Mouse (Mus musculus): ENCODE results near the gene Syp. TPM values are rescaled to one million over a fixed set of nuclear protein-coding genes. Genes with fewer than 3 reads are reported as not detected.
A peak's percentile ranks its signal among the peaks of the same experiment; 100 is the strongest.

Syp gene
- total RNA-seq (2021): under 1 TPM; 0.83 to 0.98 TPM
- long read RNA-seq, experiment 1: 0 reads
- long read RNA-seq, experiment 2: 0 reads

DNA sequence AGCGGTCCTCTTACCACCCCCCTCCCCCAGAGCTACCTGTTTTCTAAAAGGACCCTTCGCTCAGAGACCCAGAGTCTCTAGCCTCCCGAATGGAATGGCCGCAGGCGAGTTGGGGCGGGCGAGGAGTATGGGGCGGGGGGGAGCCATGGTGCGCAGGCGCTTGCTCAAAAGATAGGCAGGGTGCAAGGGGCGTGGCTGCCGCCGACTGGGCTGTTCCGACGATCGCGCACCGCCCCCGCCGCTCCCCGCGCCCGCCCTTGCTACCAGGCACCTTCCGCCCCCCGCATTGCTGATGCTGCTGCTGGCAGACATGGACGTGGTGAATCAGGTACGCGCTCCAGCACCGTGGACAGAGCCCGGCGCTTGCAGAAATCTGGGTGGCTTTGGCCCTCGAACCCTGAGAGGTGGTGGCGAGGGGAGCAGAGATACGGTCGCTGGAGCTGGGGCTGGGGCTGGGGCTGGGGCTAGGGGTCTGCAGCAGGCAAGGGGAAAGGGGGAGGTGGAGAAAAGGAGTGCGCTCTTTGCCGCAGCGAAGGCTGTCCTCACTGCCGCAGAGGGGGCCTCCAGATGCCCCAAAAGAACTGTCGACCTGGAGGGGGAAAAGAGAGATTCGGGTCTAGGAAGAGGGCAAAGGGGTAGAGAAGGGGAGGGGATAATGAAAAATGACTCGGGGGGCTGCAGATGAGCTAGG is at the start of gene Syp:
Syp (plus strand) TSS at position 71 of the 691 bp plus-strand sequence.
- peak in 1 of 2 experiments; percentile 54 for DNase-seq (ENCODE audit: low spot score in 2 of 2)

DNA sequence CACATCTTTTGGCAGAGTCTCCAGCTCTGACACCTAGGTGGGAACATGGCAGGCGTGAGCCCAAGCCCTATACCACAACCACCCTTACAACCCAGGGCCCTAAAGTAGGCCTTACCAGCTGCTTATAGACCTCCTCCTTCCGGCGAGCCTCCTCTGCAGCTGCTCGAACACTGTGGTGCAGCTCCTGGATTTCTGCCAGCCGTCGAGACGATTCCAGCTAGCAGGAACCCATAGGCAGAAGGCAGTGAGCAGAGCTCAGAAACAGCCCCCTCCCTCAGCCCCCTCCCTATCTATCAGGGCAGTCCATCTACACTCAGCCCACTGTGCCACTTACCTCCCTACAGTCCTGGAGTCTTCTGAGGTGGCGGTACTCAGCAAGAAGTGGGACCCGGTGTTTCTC is 42.9 kb upstream of the Syp start:
- DNase-seq (ENCODE audit: low spot score in 2 of 2): no peak

DNA sequence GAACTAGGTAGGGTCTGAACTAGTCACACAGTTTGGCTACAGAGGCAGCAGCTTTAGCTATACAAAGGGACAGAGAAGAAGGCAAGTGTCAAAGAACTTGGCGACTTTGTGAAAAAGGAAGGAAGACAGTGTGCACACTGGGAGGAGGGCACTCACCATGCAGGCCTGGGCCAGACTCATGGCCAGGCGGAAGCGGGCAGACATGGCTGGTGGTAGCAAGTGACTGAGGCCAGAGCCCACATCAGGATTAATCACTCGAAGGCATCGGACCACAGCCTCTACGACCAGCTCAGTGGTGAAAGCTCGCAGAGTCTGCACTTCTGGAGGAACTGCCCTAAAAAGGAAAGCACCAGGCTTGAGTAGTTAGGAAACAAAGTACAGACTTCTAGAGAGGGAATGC is 34.3 kb upstream of the Syp start:
- no peak for DNase-seq (ENCODE audit: low spot score in 2 of 2)

DNA sequence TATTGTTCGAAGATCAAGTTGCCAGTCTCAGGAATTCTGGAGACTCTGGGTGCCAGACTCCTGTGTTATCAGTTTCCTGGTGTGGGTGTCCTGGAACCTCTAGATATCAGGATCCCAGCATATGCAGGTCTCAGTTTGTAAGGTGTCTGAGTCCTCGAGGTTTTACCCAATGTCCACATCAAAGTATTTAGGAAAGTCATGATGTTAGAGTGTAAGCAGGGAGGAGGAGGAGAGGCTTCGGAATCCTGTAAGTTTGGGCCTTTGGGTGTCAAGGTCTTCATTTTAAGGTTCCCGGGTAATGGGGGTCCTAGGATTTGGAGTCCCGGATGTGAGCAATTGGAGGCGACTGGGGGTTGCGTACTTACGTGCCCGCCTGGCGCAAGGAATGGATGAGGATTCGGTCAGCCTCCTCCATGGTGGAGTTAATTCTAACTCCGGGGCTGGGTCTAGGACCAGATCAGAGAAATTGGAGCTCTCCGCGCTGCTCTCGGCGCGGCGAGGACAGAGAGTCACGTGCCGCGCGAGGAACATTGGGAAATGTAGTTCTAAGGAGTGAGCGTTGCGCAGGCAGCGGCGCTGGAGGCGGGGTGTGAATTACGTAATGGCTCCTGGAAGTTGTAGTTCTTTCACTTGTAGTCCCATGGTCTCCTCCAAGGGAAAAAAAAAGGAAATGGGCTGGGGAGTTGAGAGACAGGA is 33.2 kb upstream of the Syp start, which contains the start of gene Ccdc22:
Ccdc22 (minus strand) TSS at position 639 of the 696 bp plus-strand sequence.
- DNase-seq (ENCODE audit: low spot score in 2 of 2): peak; percentile 46 to 80

- no peak for DNase-seq (ENCODE audit: low spot score in 2 of 2)
Measured at GRCm38 (mm10) chrX:7605575-7605941, 32.7 kb upstream of the Syp start.

DNA sequence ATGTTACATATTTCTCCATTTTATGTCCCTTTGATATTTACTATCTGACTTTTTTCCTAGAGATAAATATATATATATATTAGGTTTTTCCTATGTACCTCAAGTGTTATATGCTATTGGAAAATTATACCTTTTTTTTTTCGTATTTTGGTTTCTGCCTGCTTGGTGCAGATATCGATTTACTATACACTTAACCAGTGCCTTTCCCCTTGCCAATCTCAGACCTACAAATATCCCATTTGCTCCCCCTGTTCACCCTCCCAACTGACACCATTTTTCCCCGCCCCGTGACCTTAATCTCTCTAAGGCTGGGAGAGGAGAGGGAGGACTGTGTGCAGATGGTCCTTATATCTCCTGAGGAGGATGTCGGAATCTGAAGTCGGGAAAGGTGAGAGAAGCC is 31.5 kb upstream of the Syp start, which contains the start of gene Cacna1f:
Cacna1f (plus strand) TSS at position 301 of the 400 bp plus-strand sequence.
- no peak for DNase-seq (ENCODE audit: low spot score in 2 of 2)

DNA sequence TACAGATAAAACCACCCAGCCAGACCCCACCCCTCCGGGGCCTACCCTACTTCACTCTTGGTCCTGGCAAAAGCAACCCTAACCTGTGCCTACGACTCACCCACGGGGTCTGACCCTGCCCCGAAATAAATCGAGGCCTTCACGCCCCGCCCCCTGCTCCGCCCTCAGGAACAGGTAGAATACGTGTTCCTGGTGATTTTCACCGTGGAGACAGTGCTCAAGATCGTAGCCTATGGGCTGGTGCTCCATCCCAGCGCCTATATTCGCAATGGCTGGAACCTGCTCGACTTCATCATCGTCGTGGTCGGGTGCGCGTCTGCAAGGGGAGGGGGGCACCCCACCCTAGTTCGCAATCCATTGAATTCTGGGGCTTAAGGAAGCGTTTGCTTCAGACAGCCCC is 28.2 kb upstream of the Syp start:
- DNase-seq (ENCODE audit: low spot score in 2 of 2): no peak

DNA sequence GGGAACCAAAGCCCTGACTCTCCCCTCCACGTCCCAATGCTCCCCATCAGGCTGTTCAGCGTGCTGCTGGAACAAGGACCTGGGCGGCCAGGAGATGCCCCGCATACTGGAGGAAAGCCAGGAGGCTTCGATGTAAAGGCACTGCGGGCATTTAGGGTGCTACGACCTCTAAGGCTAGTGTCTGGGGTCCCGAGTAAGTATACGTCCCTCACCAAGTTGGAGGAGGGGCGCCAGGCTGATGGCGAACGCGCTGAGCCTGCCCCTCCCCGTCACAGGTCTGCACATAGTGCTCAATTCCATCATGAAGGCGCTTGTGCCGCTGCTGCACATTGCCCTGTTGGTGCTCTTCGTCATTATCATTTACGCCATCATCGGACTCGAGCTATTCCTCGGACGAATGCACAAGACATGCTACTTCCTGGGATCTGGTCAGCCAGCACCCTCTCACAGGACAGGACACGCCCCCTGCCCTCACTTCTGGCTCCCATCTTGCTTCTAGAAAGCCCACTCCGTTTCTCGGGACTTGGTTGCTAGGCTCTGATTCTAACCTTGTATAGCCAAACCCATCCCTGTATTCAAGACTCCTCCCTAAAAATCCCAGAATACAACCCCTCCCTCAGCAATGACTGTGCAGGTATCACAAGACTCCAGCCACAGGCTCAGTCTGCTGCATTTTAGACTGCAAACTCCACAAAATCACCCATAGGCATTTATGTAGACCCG is 27.6 kb upstream of the Syp start:
- no peak for DNase-seq (ENCODE audit: low spot score in 2 of 2)

- no peak for DNase-seq (ENCODE audit: low spot score in 2 of 2)
Measured at GRCm38 (mm10) chrX:7617889-7618551, 20.3 kb upstream of the Syp start.

GRCm38 (mm10) chrX:7632560-7632959 is 5.7 kb upstream of the Syp start:
- DNase-seq (ENCODE audit: low spot score in 2 of 2): no peak

DNA sequence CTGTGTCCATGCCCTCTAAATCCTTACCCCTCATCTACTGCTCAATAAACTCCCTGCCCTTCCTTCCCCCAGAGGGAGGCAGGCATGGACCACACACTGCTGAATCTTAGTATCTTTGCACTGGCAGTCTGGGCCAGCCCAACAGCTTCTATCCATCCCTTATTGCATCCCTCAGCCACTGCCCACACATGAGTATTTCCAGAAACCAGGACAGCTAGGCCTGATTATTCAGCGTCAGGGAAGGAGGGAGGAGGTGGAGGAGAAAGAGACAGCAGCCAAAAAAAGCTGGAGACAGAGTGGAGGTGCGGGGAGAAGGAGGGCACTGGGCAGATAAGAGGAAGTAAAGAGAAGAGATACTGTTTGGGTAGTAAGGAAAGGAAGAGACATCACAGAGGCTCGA is 3.2 kb upstream of the Syp start:
- DNase-seq (ENCODE audit: low spot score in 2 of 2): no peak

GRCm38 (mm10) chrX:7639536-7640325 is 1.5 kb downstream of the Syp start:
- no peak for DNase-seq (ENCODE audit: low spot score in 2 of 2)

- no peak for DNase-seq (ENCODE audit: low spot score in 2 of 2)
Measured at GRCm38 (mm10) chrX:7640785-7641184, 2.5 kb downstream of the Syp start.

GRCm38 (mm10) chrX:7645349-7645748 is 7.1 kb downstream of the Syp start:
- DNase-seq (ENCODE audit: low spot score in 2 of 2): peak; percentile 57 to 67

DNA sequence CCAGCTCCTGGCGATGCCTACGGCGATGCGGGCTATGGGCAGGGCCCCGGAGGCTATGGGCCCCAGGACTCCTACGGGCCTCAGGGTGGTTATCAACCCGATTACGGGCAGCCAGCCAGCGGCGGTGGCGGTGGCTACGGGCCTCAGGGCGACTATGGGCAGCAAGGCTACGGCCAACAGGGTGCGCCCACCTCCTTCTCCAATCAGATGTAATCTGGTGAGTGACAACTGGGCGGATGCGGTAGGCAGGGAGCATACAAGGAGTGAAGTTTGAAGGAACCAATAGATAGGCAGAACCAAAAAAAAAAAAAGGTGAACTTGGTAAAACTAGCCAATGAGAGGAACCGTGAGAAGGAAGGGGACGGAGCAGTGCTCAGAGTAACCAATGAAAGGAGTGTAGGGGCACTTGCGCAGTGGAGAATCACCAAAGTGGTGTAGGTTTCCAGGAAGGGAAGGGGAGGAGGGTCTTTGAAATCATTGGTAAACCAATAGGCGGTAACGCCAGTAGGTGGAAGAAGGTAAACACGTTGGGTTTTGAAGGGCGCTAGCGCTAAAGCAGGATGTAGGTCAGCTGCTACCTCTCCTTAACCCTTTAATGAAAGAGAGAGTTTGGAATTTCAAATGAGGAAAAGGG is 10.5 kb downstream of the Syp start:
- peak; percentile 45 to 77 for DNase-seq (ENCODE audit: low spot score in 2 of 2)

- DNase-seq (ENCODE audit: low spot score in 2 of 2): peak in 1 of 2 experiments; percentile 38
Measured at GRCm38 (mm10) chrX:7657221-7657639, 19.0 kb downstream of the Syp start, which contains the start of gene Prickle3. TSS of gene Prickle3 (plus strand) at chrX:7657260.

- no peak for DNase-seq (ENCODE audit: low spot score in 2 of 2)
Measured at GRCm38 (mm10) chrX:7658031-7658784, 19.9 kb downstream of the Syp start.

GRCm38 (mm10) chrX:7658785-7659589 is 20.7 kb downstream of the Syp start:
- no peak for DNase-seq (ENCODE audit: low spot score in 2 of 2)
